Mouse (Mus musculus): ENCODE results near the gene Il3ra. TPM values are rescaled to one million over a fixed set of nuclear protein-coding genes. Genes with fewer than 3 reads are reported as not detected.

Gene Il3ra
- polyA plus RNA-seq (2012): 60.6 and 62.6 TPM in 2 replicates

- no peak for TF ChIP-seq GATA1 (IDR thresholded peaks at IDR 0.05; ENCODE audit: low read length)
These were observed at the start of gene Il3ra for GRCm38 (mm10) chr14:14345948-14346812. Gene Il3ra, plus strand, starts transcription at chr14:14346275.

- no peak for TF ChIP-seq GATA1 (IDR thresholded peaks at IDR 0.05; ENCODE audit: low read length)
These were observed 37.1 kb upstream of the Il3ra start for GRCm38 (mm10) chr14:14308938-14309337.

- no peak for TF ChIP-seq GATA1 (IDR thresholded peaks at IDR 0.05; ENCODE audit: low read length)
These were observed 36.7 kb upstream of the Il3ra start for GRCm38 (mm10) chr14:14309416-14309815.

- no peak for TF ChIP-seq GATA1 (IDR thresholded peaks at IDR 0.05; ENCODE audit: low read length)
These were observed 23.5 kb upstream of the Il3ra start, which contains the start of gene Olfr31 for GRCm38 (mm10) chr14:14322528-14322927. Gene Olfr31, plus strand, starts transcription at chr14:14322828.

GRCm38 (mm10) chr14:14345113-14345871 lies 783 bp upstream of the Il3ra start:
- TF ChIP-seq GATA1 (IDR thresholded peaks at IDR 0.05; ENCODE audit: low read length): no peak

GRCm38 (mm10) chr14:14346813-14347100 lies 682 bp downstream of the Il3ra start:
- TF ChIP-seq GATA1 (IDR thresholded peaks at IDR 0.05; ENCODE audit: low read length): no peak

GRCm38 (mm10) chr14:14347151-14347835 lies 1.2 kb downstream of the Il3ra start:
- TF ChIP-seq GATA1 (IDR thresholded peaks at IDR 0.05; ENCODE audit: low read length): no peak

GRCm38 (mm10) chr14:14347836-14348621 lies 2.0 kb downstream of the Il3ra start:
- no peak for TF ChIP-seq GATA1 (IDR thresholded peaks at IDR 0.05; ENCODE audit: low read length)

- TF ChIP-seq GATA1 (IDR thresholded peaks at IDR 0.05; ENCODE audit: low read length): no peak
These were observed 2.8 kb downstream of the Il3ra start for GRCm38 (mm10) chr14:14348674-14349401.

GRCm38 (mm10) chr14:14349485-14350262 lies 3.6 kb downstream of the Il3ra start:
- TF ChIP-seq GATA1 (IDR thresholded peaks at IDR 0.05; ENCODE audit: low read length): no peak

- TF ChIP-seq GATA1 (IDR thresholded peaks at IDR 0.05; ENCODE audit: low read length): no peak
These were observed 4.4 kb downstream of the Il3ra start for GRCm38 (mm10) chr14:14350263-14351147.

- TF ChIP-seq GATA1 (IDR thresholded peaks at IDR 0.05; ENCODE audit: low read length): no peak
These were observed 5.0 kb downstream of the Il3ra start for GRCm38 (mm10) chr14:14351148-14351455.

All from G1E-ER4 (cell line).